Mouse (Mus musculus): ENCODE measurements around the gene Fam160a1.

The Fam160a1 gene

GRCm38 (mm10) chr3:85679312-85679933 is 137.7 kb downstream of the Fam160a1 start:
- no peak for DNase-seq (ENCODE audit: low read depth)

GRCm38 (mm10) chr3:85677952-85678351 is 139.1 kb downstream of the Fam160a1 start:
- no peak for DNase-seq (ENCODE audit: low read depth)

GRCm38 (mm10) chr3:85677133-85677532 is 140.0 kb downstream of the Fam160a1 start:
- DNase-seq (ENCODE audit: low read depth), result no peak

GRCm38 (mm10) chr3:85669844-85670243 is 147.2 kb downstream of the Fam160a1 start:
- DNase-seq (ENCODE audit: low read depth), result no peak

DNA sequence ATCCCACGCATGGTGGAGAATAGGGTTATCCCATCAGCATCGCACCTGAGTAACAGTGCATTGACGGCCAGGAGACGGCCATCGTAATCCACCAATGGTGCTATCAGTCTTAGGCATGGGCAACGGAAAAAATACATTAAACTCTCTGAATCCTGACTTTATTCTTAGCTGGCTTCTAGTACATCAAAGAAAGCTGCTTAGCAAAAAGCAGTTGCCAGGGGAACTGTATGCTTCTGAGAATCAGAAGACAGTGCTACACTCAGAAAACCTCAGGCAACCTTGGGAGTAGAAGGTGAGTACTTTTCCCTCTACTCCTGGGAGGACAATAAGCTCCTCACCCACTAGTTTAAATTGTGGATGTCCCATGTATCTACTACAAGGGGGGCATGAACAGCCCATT is 149.4 kb downstream of the Fam160a1 start:
- DNase-seq (ENCODE audit: low read depth), result no peak

DNA sequence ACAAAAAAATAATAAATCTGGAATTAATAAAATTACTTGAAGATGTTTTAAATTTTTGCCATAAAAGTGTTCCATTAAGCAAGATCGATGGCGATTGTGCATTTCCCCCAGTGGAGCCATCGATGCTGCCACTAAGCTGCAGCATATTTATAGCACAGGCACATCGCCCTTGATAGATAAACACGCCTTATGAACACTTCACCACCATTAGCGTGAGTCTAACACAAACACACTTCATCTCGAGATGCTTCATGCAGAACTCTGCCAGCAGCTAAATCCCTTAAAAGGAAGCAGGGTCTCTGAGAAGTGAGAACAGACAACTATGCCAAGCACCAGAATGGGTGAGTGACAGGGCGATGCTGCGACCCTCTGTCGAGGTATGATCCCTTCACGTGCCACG is 150.4 kb downstream of the Fam160a1 start:
- DNase-seq (ENCODE audit: low read depth), result no peak

- DNase-seq (ENCODE audit: low read depth), result no peak
Measured at GRCm38 (mm10) chr3:85666166-85666565, 150.9 kb downstream of the Fam160a1 start.

- DNase-seq (ENCODE audit: low read depth), result no peak
Measured at GRCm38 (mm10) chr3:85664591-85665171, 152.4 kb downstream of the Fam160a1 start.

DNA sequence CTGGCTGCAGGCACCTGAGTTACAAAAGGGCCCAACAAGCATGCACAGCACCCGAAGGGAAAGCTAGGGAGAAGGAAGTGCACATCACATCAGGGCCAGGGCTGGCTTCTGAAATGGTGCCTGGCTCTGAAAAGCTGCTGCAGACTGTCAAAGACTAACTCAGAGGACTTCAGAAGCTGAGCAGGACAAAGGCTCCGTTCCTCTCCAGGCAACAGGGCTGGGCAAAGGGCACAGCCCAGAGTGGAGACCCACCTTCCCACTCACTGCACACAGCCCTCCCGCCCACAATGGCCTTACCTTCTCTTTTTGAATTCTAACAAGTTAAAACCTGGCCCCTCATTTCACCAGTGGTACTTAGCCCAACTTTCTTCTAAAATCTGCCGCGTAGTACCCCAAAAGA is 153.3 kb downstream of the Fam160a1 start:
- no peak for DNase-seq (ENCODE audit: low read depth)

GRCm38 (mm10) chr3:85661926-85662813 is 154.9 kb downstream of the Fam160a1 start:
- no peak for DNase-seq (ENCODE audit: low read depth)

- no peak for DNase-seq (ENCODE audit: low read depth)
Measured at GRCm38 (mm10) chr3:85659681-85660080, 157.4 kb downstream of the Fam160a1 start.

GRCm38 (mm10) chr3:85655538-85655937 is 161.6 kb downstream of the Fam160a1 start:
- DNase-seq (ENCODE audit: low read depth), result no peak

DNA sequence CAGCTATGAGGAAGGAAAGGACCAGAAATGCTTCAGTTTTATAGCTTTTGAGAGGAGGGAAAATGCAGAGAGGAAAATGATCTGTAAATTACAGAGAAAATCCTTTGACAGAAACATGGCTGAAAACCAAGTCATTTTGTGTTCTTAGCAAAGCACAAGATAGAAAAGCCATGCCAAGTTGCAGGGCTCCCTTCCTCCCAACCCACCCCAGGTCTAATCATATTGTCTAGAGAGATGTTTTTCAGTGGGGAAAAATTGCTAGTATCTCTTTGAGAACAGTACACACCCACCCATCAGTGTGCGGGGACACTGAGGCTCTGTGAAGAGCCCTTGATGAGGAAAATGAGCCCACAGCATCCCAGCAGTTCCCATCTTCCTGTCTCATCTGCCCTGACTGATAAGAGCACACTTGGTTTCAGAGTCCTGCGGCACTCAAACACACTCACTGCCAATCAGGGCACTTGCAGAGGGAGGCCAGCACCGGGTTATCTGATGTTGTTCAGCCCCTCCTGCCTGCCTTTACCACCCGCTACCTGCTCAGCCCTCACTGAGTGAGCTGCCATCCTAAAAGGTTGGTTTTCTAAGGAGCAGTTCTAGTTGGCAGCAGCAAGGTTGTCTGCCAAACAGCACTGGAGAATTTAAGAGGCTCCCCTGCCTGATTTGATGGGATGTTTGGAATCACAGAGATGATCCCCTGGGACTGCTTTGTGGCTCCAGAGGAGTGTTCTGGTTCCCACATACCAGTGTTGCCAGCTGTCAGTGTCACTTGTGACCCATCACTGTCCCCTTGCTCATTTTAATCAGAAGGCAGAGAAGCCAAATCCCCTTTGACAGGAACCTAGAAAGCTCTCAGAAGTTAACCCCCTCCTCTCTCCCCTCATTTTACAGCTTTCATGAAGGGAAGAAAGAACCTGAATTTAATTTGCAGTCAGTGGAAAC is 164.1 kb downstream of the Fam160a1 start:
- no peak for DNase-seq (ENCODE audit: low read depth)

GRCm38 (mm10) chr3:85649176-85649575 is 167.9 kb downstream of the Fam160a1 start:
- DNase-seq (ENCODE audit: low read depth), result no peak

- no peak for DNase-seq (ENCODE audit: low read depth)
Measured at GRCm38 (mm10) chr3:85645517-85646004, 171.5 kb downstream of the Fam160a1 start.

GRCm38 (mm10) chr3:85644814-85645213 is 172.3 kb downstream of the Fam160a1 start:
- DNase-seq (ENCODE audit: low read depth), result no peak

DNA sequence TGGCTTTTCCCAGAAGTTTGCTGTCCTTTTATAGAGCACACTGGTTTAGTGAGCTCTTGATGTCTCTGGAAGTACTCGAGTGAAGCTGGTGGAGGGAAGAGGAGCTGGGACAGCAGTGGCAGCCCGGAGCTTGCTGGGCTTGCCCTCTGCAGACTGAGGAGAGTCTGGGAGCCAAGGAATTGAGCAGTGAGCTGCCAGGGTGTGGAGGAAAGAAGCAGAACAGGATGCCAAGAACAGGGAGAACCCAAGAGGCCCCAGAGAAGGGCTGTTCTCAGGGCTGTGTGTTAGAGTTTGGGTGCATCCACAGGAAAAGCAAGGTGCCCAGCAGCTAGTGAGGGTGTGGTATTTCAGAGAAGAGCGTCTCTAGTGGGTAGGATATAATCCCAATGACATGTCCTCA is 175.3 kb downstream of the Fam160a1 start:
- DNase-seq (ENCODE audit: low read depth), result no peak

DNA sequence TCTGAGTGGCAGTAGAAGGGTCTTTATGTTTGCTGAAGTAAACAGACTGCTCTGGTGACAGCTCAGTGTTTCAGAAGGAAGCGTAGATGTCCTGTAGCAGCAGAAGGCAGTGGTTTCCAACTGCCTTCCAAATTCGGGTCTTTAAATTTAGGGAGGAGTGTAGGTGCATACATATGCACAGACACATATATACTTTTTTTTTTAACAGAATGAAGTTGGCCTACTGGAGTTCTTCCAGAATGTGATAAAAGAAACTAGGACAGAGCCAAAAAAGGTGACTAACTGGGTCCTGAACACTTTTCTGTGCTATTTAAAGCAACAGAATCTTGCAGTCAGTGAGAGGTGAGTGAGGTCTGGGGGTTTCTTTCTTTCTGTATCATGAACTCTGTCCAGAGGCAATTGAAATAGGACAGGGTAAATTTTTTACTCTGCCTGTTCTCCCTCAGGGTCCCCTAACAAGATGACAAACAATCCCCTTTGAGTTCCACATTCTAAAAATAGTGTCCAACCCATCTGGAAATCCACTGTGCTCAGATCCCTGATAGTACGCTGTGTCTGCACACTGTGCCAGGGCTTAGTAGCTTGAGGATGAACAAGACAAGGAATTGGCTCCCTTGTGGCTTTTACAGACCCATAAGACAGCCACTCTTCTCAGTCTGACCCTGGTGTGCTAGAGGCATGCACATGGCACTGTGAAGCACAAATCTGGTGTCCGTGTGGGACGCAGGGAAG is 180.2 kb downstream of the Fam160a1 start:
- DNase-seq (ENCODE audit: low read depth), result no peak

DNA sequence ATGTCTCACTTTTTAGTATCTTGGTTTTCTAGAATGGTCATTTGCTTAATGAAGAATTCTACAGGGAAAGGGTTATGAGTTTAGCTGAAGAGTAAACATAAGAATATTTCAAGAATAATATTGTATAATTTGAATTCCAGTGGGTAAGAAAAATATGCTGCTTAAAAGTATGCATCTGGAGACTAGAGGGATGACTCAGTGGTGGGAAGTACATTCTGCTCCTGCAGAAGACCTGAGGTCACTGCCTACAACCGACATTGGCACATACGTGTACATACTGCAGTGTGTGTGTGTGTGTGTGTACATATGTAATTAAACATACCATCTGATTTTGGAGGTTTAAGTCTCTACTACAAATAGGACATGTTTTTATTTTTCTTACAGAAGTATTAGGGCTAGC is 181.5 kb downstream of the Fam160a1 start:
- no peak for DNase-seq (ENCODE audit: low read depth)

DNA sequence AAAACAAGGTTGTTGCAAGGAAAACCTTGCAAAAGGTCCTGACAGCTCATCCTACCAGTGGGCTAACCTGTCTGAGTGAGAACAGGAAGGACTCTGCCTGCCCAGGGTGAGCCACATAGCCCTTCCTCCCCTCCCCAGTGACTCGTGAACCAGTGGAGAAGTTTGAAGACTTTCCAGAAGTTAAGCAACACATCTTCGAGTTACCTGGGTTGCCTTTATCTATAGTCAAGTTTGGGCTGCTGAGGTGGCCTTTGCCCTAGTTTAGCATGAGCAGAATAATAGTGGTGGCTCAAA is 182.0 kb downstream of the Fam160a1 start:
- no peak for DNase-seq (ENCODE audit: low read depth)

DNA sequence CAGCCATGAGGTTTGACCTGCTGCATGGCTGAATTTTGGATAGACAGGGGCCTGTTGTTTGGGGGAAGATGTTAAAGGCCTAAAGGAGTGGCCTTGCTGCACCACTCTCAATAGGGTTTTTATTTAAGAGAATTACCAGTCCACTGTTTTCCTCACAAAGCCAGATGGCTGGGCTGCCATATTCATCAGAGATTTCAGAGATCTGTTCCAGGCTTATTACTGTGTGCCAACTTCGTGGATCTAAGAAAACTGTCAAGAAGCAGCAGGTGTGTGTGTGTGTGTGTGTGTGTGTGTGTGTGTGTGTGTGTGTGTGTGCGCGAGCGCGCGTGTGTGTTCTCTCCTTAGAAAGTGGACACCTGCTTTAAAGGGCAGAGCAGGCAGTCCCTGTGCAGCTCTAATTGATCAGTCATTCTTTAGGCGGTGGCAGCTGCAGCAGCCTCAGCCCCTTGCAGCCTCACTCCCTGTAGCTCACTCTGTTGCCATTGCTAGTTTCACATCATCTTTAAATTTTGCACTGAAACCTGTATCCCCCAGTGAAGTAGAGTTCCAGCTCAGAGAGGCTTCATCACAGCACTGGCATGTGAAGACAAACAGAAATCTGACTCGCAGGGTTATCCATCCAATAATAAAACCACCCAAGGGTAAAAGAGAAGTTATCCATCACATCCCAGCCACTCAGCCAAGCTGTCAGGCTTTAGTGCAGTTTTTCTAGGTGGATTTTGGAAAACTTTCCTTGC is 182.5 kb downstream of the Fam160a1 start:
- no peak for DNase-seq (ENCODE audit: low read depth)

All from c-Kit-positive CD71-negative TER-119-negative erythroid progenitor cells, embryonic 14.5 days (primary cell).